Mouse (Mus musculus): ENCODE measurements at regions not wholly inside any gene's neighbourhood (a gene's known extent, or its start where the extent isn't known, plus 50 kb on each side); places are given as distances from the start of the nearest gene placed in this dataset.

- no peaks in the 10 kb centered on the region for H3K27me3 ChIP-seq (ENCODE audit: poor library complexity, severe bottlenecking)
- H3K4me1 ChIP-seq = no peaks in the 10 kb centered on the region
- no peaks in the 10 kb centered on the region for H3K36me3 ChIP-seq (replicated peaks)
- H3K27ac ChIP-seq = no peak overlapping the region
- DNase-seq (ENCODE audit: extremely low spot score, low spot score) = no peak
- no peaks in the 10 kb centered on the region for H3K9me3 ChIP-seq
- no peak overlapping the region for H3K4me3 ChIP-seq
- WGBS = 76% methylated on average over 5 of the region's 5 CpGs
Observed at GRCm38 (mm10) chr5:47115882-47116281, 867.1 kb upstream of the Slit2 start.

- no peaks in the 10 kb centered on the region for H3K4me1 ChIP-seq
Observed at GRCm38 (mm10) chr5:47095703-47096102, 887.2 kb upstream of the Slit2 start.

GRCm38 (mm10) chr5:47052942-47053341 lies 930.0 kb upstream of the Slit2 start:
- no peak for DNase-seq (ENCODE audit: extremely low spot score, low spot score)
- WGBS = 54% methylated on average over 3 of the region's 3 CpGs
- Histone ChIP-seq H3K36me3 (replicated peaks) (no peaks in the 10 kb centered on the region), H3K4me1 (peaks cover 8% of the 10 kb centered on the region), H3K4me3 (no peak overlapping the region), H3K27me3 (ENCODE audit: poor library complexity, severe bottlenecking) (no peaks in the 10 kb centered on the region), H3K9me3 (no peaks in the 10 kb centered on the region), H3K27ac (no peak overlapping the region)

More at GRCm38 (mm10) chr5:47095703-47096102, 887.2 kb upstream of the Slit2 start:
- H3K4me3 ChIP-seq = no peak overlapping the region
- no peaks in the 10 kb centered on the region for H3K9me3 ChIP-seq
- H3K36me3 ChIP-seq (replicated peaks) = no peaks in the 10 kb centered on the region
- no peaks in the 10 kb centered on the region for H3K27me3 ChIP-seq (ENCODE audit: poor library complexity, severe bottlenecking)
- H3K27ac ChIP-seq = no peak overlapping the region
- DNase-seq (ENCODE audit: extremely low spot score, low spot score) = no peak

GRCm38 (mm10) chr5:47036752-47037151 lies 946.2 kb upstream of the Slit2 start:
- Histone ChIP-seq H3K36me3 (replicated peaks) (no peaks in the 10 kb centered on the region), H3K27me3 (ENCODE audit: poor library complexity, severe bottlenecking) (no peaks in the 10 kb centered on the region), H3K9me3 (no peaks in the 10 kb centered on the region), H3K27ac (no peak overlapping the region), H3K4me3 (no peak overlapping the region), H3K4me1 (no peaks in the 10 kb centered on the region)
- no peak for DNase-seq (ENCODE audit: extremely low spot score, low spot score)
- WGBS = 57% methylated on average over 1 of the region's 1 CpGs

GRCm38 (mm10) chr5:47034021-47034420 lies 948.9 kb upstream of the Slit2 start:
- no peak for DNase-seq (ENCODE audit: extremely low spot score, low spot score)
- Histone ChIP-seq H3K9me3 (no peaks in the 10 kb centered on the region), H3K4me1 (no peaks in the 10 kb centered on the region), H3K27me3 (ENCODE audit: poor library complexity, severe bottlenecking) (no peaks in the 10 kb centered on the region), H3K36me3 (replicated peaks) (no peaks in the 10 kb centered on the region), H3K27ac (no peak overlapping the region), H3K4me3 (no peak overlapping the region)
- 85% methylated on average over 7 of the region's 7 CpGs for WGBS

- Histone ChIP-seq H3K4me1 (no peaks in the 10 kb centered on the region), H3K9me3 (peaks cover 4% of the 10 kb centered on the region; the same call in 1 of the 2 replicates), H3K4me3 (no peak overlapping the region), H3K27me3 (ENCODE audit: poor library complexity, severe bottlenecking) (no peaks in the 10 kb centered on the region), H3K27ac (no peak overlapping the region), H3K36me3 (replicated peaks) (no peaks in the 10 kb centered on the region)
- peak; percentile 24 for DNase-seq (ENCODE audit: extremely low spot score, low spot score)
Observed at GRCm38 (mm10) chr5:47014351-47014750, 968.6 kb upstream of the Slit2 start.

- DNase-seq (ENCODE audit: extremely low spot score, low spot score) = no peak
- Histone ChIP-seq H3K4me3 (no peak overlapping the region), H3K9me3 (no peaks in the 10 kb centered on the region), H3K36me3 (replicated peaks) (no peaks in the 10 kb centered on the region), H3K27me3 (ENCODE audit: poor library complexity, severe bottlenecking) (no peaks in the 10 kb centered on the region), H3K27ac (no peak overlapping the region), H3K4me1 (no peaks in the 10 kb centered on the region)
- 81% methylated on average over 4 of the region's 4 CpGs for WGBS
Observed at GRCm38 (mm10) chr5:46992557-46992956, 990.4 kb upstream of the Slit2 start.

GRCm38 (mm10) chr5:46986519-46986918 lies 996.4 kb upstream of the Slit2 start:
- Histone ChIP-seq H3K27ac (no peak overlapping the region), H3K27me3 (ENCODE audit: poor library complexity, severe bottlenecking) (no peaks in the 10 kb centered on the region), H3K9me3 (no peaks in the 10 kb centered on the region), H3K36me3 (replicated peaks) (no peaks in the 10 kb centered on the region), H3K4me1 (no peaks in the 10 kb centered on the region), H3K4me3 (no peak overlapping the region)
- 93% methylated on average over 2 of the region's 2 CpGs for WGBS
- DNase-seq (ENCODE audit: extremely low spot score, low spot score) = no peak

GRCm38 (mm10) chr5:46980326-46980725 lies 1002.6 kb upstream of the Slit2 start:
- H3K27me3 ChIP-seq (ENCODE audit: poor library complexity, severe bottlenecking) = no peaks in the 10 kb centered on the region
- 80% methylated on average over 2 of the region's 2 CpGs for WGBS
- no peaks in the 10 kb centered on the region for H3K36me3 ChIP-seq (replicated peaks)
- DNase-seq (ENCODE audit: extremely low spot score, low spot score) = no peak
- H3K27ac ChIP-seq = no peak overlapping the region
- H3K9me3 ChIP-seq = no peaks in the 10 kb centered on the region
- H3K4me1 ChIP-seq = no peaks in the 10 kb centered on the region
- no peak overlapping the region for H3K4me3 ChIP-seq

- H3K4me1 ChIP-seq = no peaks in the 10 kb centered on the region
- H3K27me3 ChIP-seq (ENCODE audit: poor library complexity, severe bottlenecking) = no peaks in the 10 kb centered on the region
- WGBS = 90% methylated on average over 5 of the region's 5 CpGs
Observed at GRCm38 (mm10) chr5:46968870-46969436, 1014.0 kb upstream of the Slit2 start.

GRCm38 (mm10) chr5:46960749-46961148 lies 1022.2 kb upstream of the Slit2 start:
- DNase-seq (ENCODE audit: extremely low spot score, low spot score) = no peak
- WGBS = 81% methylated on average over 2 of the region's 2 CpGs
- Histone ChIP-seq H3K9me3 (no peaks in the 10 kb centered on the region), H3K4me3 (no peak overlapping the region), H3K27ac (no peak overlapping the region), H3K36me3 (replicated peaks) (no peaks in the 10 kb centered on the region), H3K4me1 (no peaks in the 10 kb centered on the region), H3K27me3 (ENCODE audit: poor library complexity, severe bottlenecking) (no peaks in the 10 kb centered on the region)

More at GRCm38 (mm10) chr5:46968870-46969436, 1014.0 kb upstream of the Slit2 start:
- Histone ChIP-seq H3K36me3 (replicated peaks) (no peaks in the 10 kb centered on the region), H3K4me3 (no peak overlapping the region), H3K27ac (no peak overlapping the region), H3K9me3 (peaks cover 4% of the 10 kb centered on the region; the same call in 1 of the 2 replicates)
- DNase-seq (ENCODE audit: extremely low spot score, low spot score) = no peak

GRCm38 (mm10) chr5:46926324-46926723 lies 1056.6 kb upstream of the Slit2 start:
- DNase-seq (ENCODE audit: extremely low spot score, low spot score) = no peak
- 93% methylated on average over 7 of the region's 7 CpGs for whole genome bisulfite sequencing
- Histone ChIP-seq H3K4me1 (no peaks in the 10 kb centered on the region), H3K9me3 (no peaks in the 10 kb centered on the region), H3K27ac (no peak overlapping the region), H3K4me3 (no peak overlapping the region), H3K36me3 (replicated peaks) (no peaks in the 10 kb centered on the region), H3K27me3 (ENCODE audit: poor library complexity, severe bottlenecking) (no peaks in the 10 kb centered on the region)

- H3K9me3 ChIP-seq = no peaks in the 10 kb centered on the region
- peaks cover 12% of the 10 kb centered on the region for H3K4me1 ChIP-seq
- 76% methylated on average over 2 of the region's 2 CpGs for WGBS
- DNase-seq (ENCODE audit: extremely low spot score, low spot score) = no peak
- H3K4me3 ChIP-seq = no peak overlapping the region
- no peaks in the 10 kb centered on the region for H3K36me3 ChIP-seq (replicated peaks)
- no peaks in the 10 kb centered on the region for H3K27me3 ChIP-seq (ENCODE audit: poor library complexity, severe bottlenecking)
- H3K27ac ChIP-seq = no peak overlapping the region
Observed at GRCm38 (mm10) chr5:46901909-46902308, 1044.5 kb upstream of the Lcorl start.

GRCm38 (mm10) chr5:46894037-46894436 lies 1036.6 kb upstream of the Lcorl start:
- Histone ChIP-seq H3K27ac (no peak overlapping the region), H3K36me3 (replicated peaks) (no peaks in the 10 kb centered on the region), H3K27me3 (ENCODE audit: poor library complexity, severe bottlenecking) (no peaks in the 10 kb centered on the region), H3K4me3 (no peak overlapping the region), H3K9me3 (no peaks in the 10 kb centered on the region), H3K4me1 (no peaks in the 10 kb centered on the region)
- DNase-seq (ENCODE audit: extremely low spot score, low spot score) = no peak
- WGBS = 87% methylated on average over 2 of the region's 2 CpGs
